Mouse (Mus musculus) E14TG2a.4 (cell line): ENCODE data around the gene Copb1.

Source experiments
- CTCF ChIP-seq: conservative IDR thresholded peaks from 2 replicates; pipeline ENCODE4 v1.5.1; 2014; ENCODE audit warnings: low read length
- NANOG ChIP-seq: IDR thresholded peaks from 2 replicates; pipeline ENCODE4 v1.6.1; 2014; ENCODE audit warnings: borderline replicate concordance, low read length, mixed read lengths
- POU5F1 ChIP-seq: IDR thresholded peaks from 2 replicates; pipeline ENCODE4 v1.6.1; 2014; ENCODE audit warnings: low read length, borderline replicate concordance

DNA sequence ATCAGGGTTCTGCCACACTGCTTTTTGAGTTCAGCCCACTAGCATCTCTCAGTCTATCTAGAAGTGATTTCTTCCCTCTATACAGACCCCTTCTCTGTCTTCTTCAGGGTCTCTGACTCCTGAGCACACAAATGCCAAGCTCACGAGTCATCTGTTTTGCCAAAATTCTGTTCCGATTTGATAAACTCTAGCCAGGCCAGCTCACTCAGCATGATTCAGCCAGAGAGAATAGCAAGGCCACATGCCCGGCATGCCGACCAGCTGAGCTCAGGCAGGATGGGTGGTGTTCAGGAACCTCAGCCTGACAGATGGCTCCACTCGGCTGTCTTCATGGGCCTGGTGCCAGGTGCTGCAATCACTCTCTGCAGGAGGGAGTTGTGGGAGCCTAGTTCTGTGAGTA, 73.1 kb downstream of the Copb1 start:
- TF ChIP-seq CTCF (no peak), NANOG (no peak), POU5F1 (no peak)
